Mouse (Mus musculus) heart, embryonic 16.5 days (tissue): ENCODE data around the gene Vmn1r159. TPM values are rescaled to one million over a fixed set of nuclear protein-coding genes. Genes with fewer than 3 reads are reported as not detected.
"Not testable (repeated sequence)": the region's sequence is repeated elsewhere in the genome, so short reads cannot be mapped to it uniquely, and the experiment has no call there.

Source experiments
- ATAC-seq: fragments of 200-750 bp; cut with Nextera tagmentation; replicated peaks from 2 replicates; pipeline ENCODE4 v1.8.0; 2017; ENCODE audit warnings: moderate number of reproducible peaks; ENCODE audit not compliant: insufficient read depth, low FRiP score; ENCODE audit errors: extremely low read depth
- H3K27ac ChIP-seq: fragments of 300-500 bp; sonication (generic); 2 replicates; pipeline ENCODE4 v1.5.1; 2014; ENCODE audit warnings: mild to moderate bottlenecking, low read length, control low read depth, moderate library complexity
- H3K27me3 ChIP-seq: fragments of 300-500 bp; sonication (generic); 2 replicates; pipeline ENCODE4 v1.6.1; 2014; ENCODE audit warnings: low read length, mixed read lengths; ENCODE audit not compliant: control insufficient read depth, insufficient read depth
- H3K36me3 ChIP-seq: fragments of 300-500 bp; sonication (generic); 2 replicates; pipeline ENCODE4 v1.6.1; 2014; ENCODE audit not compliant: control insufficient read depth, insufficient read depth
- H3K4me1 ChIP-seq: fragments of 300-500 bp; sonication (generic); 2 replicates; pipeline ENCODE4 v1.6.1; 2014; ENCODE audit warnings: low read length, mixed read lengths; ENCODE audit not compliant: control insufficient read depth, insufficient read depth
- H3K4me2 ChIP-seq: fragments of 300-500 bp; sonication (generic); 2 replicates; pipeline ENCODE4 v1.6.1; 2014; ENCODE audit warnings: low read depth, mild to moderate bottlenecking, control low read depth, low read length
- H3K4me3 ChIP-seq: fragments of 300-500 bp; sonication (generic); 2 replicates; pipeline ENCODE4 v1.5.1; 2014; ENCODE audit warnings: mild to moderate bottlenecking, control low read depth, low read length
- H3K9ac ChIP-seq: fragments of 300-500 bp; sonication (generic); 2 replicates; pipeline ENCODE4 v1.6.1; 2014; ENCODE audit warnings: low read length, control low read depth
- H3K9me3 ChIP-seq: fragments of 300-500 bp; sonication (generic); replicated peaks from 2 replicates; pipeline ENCODE4 v1.6.1; 2016; ENCODE audit warnings: low read length; ENCODE audit not compliant: control insufficient read depth
- WGBS: fragments of 180-500 bp; shearing (Covaris S2); extraction: QIAGEN DNeasy Blood & Tissue Kit; methylation state at CpG from one replicate; pipeline ENCODE4 v1.1.7; 2014; 5-methylcytosine and 5-hydroxymethylcytosine counted together
- polyA plus RNA-seq: library from polyadenylated mRNA; unstranded; fragments of >200 nt; fragmentation: Nextera tagmentation; extraction: Ambion mirVana; gene quantifications from 2 replicates; pipeline ENCODE4 v1.2.1, GENCODE M21; 2015

Vmn1r159 gene
- polyA plus RNA-seq = not detected in 2 replicates

DNA sequence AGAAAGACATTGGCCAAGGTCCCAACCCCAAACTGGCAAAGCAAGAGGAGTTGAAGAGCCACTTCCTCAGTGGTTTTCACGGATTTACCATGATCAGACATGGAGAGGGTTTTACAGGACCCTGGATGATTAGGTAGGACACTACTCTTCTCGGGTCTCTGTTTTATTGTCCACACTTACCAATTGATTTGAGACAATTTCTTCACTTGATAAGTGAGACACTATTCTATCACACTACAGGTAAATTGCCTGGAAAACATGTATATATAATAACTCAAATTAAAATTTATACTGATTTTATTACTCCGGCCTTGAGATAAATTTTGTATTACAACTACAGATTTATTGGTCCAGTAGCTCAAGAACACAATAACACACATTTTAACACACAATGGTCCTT, at the start of gene Vmn1r159:
Gene Vmn1r159, minus strand, starts transcription at position 101 of the 400 bp plus-strand sequence.
- not testable (repeated sequence) for ATAC-seq, H3K27ac ChIP-seq, H3K36me3 ChIP-seq, H3K9ac ChIP-seq, H3K4me1 ChIP-seq, H3K4me3 ChIP-seq, H3K4me2 ChIP-seq, H3K9me3 ChIP-seq, H3K27me3 ChIP-seq
- 41% methylated on average over 2 of the region's 3 CpGs for WGBS

GRCm38 (mm10) chr7:22870924-22871323, 27.5 kb upstream of the Vmn1r159 start, which contains the start of gene Vmn1r160:
Vmn1r160 (plus strand) TSS chr7:22871224.
- not testable (repeated sequence) for ATAC-seq, H3K27me3 ChIP-seq, H3K4me2 ChIP-seq, H3K4me1 ChIP-seq, H3K36me3 ChIP-seq, H3K9ac ChIP-seq, H3K27ac ChIP-seq, H3K4me3 ChIP-seq, H3K9me3 ChIP-seq
- WGBS = 35% methylated on average over 1 of the region's 3 CpGs

Other genes starting within 250 kb of the Vmn1r159 start
- not detected in 2 replicates for gene Vmn1r155, start 185.6 kb downstream of the Vmn1r159 start, polyA plus RNA-seq
- gene Gm8693, start 151.3 kb downstream of the Vmn1r159 start, polyA plus RNA-seq = not detected in 2 replicates
- gene Gm4567, start 123.9 kb downstream of the Vmn1r159 start, polyA plus RNA-seq = not detected in 2 replicates
- not detected in 2 replicates for gene Vmn1r157, start 81.9 kb downstream of the Vmn1r159 start, polyA plus RNA-seq
- not detected in 2 replicates for gene Vmn1r158, start 52.8 kb downstream of the Vmn1r159 start, polyA plus RNA-seq
- not detected in 2 replicates for gene Vmn1r160, start 27.6 kb upstream of the Vmn1r159 start, polyA plus RNA-seq
- not detected in 2 replicates for gene Gm4214, start 141.1 kb upstream of the Vmn1r159 start, polyA plus RNA-seq
- gene Gm4216, start 176.3 kb upstream of the Vmn1r159 start, polyA plus RNA-seq = not detected in 2 replicates
- gene Vmn1r163, start 211.9 kb upstream of the Vmn1r159 start, polyA plus RNA-seq = not detected in 2 replicates
- gene Gm8720, start 223.9 kb upstream of the Vmn1r159 start, polyA plus RNA-seq = not detected in 2 replicates